Mouse (Mus musculus) heart, postnatal 0 days (tissue): ENCODE data around the gene Slc34a3. TPM values are rescaled to one million over a fixed set of nuclear protein-coding genes. Genes with fewer than 3 reads are reported as not detected.

ENCODE experiments used
- ATAC-seq: fragments of 200-750 bp; cut with Nextera tagmentation; 2 replicates; pipeline ENCODE4 v1.8.0; 2017; ENCODE audit warnings: low read depth, moderate number of reproducible peaks, moderate library complexity; ENCODE audit not compliant: insufficient read depth
- DNase-seq: peaks from one replicate; pipeline ENCODE4 v3.0.0-alpha.2; 2016; ENCODE audit warnings: low spot score
- H3K27ac ChIP-seq: fragments of 300-500 bp; sonication (generic); 2 replicates; pipeline ENCODE4 v1.5.1; 2014; ENCODE audit warnings: low read depth, mild to moderate bottlenecking
- H3K27me3 ChIP-seq: fragments of 300-500 bp; sonication (generic); 2 replicates; pipeline ENCODE4 v1.6.1; 2014; ENCODE audit warnings: low read length, mixed read lengths; ENCODE audit not compliant: control insufficient read depth, insufficient read depth
- H3K36me3 ChIP-seq: fragments of 300-500 bp; sonication (generic); replicated peaks from 2 replicates; pipeline ENCODE4 v1.6.1; 2014; ENCODE audit warnings: low read length, mixed read lengths; ENCODE audit not compliant: control insufficient read depth, insufficient read depth
- H3K4me1 ChIP-seq: fragments of 300-500 bp; sonication (generic); 2 replicates; pipeline ENCODE4 v1.6.1; 2014; ENCODE audit warnings: antibody characterized with exemption; ENCODE audit not compliant: control insufficient read depth, insufficient read depth
- H3K4me2 ChIP-seq: fragments of 300-500 bp; sonication (generic); 2 replicates; pipeline ENCODE4 v1.6.1; 2014; ENCODE audit warnings: low read depth, mild to moderate bottlenecking, low read length, moderate library complexity
- H3K4me3 ChIP-seq: fragments of 300-500 bp; sonication (generic); 2 replicates; pipeline ENCODE4 v1.5.1; 2014; ENCODE audit warnings: low read depth, low read length
- H3K9ac ChIP-seq: fragments of 300-500 bp; sonication (generic); replicated peaks from 2 replicates; pipeline ENCODE4 v1.6.1; 2014; ENCODE audit warnings: low read depth, low read length, mixed read lengths
- H3K9me3 ChIP-seq: fragments of 300-500 bp; sonication (generic); replicated peaks from 2 replicates; pipeline ENCODE4 v1.6.1; 2016; ENCODE audit warnings: low read length; ENCODE audit not compliant: control insufficient read depth
- CTCF ChIP-seq: IDR thresholded peaks from 2 replicates; pipeline ENCODE4 v1.5.1; 2016; ENCODE audit warnings: antibody characterized with exemption, control low read depth, low read depth
- EP300 ChIP-seq: IDR thresholded peaks from 2 replicates; pipeline ENCODE4 v1.6.1; 2016; ENCODE audit warnings: antibody characterized with exemption, low read depth
- whole genome bisulfite sequencing: fragments of 180-500 bp; shearing (Covaris S2); extraction: QIAGEN DNeasy Blood & Tissue Kit; methylation state at CpG from one replicate; pipeline ENCODE4 v1.1.7; 2014; 5-methylcytosine and 5-hydroxymethylcytosine counted together
- polyA plus RNA-seq: library from polyadenylated mRNA; unstranded; fragments of >200 nt; fragmentation: Nextera tagmentation; extraction: Ambion mirVana; gene quantifications from 2 replicates; pipeline ENCODE4 v1.2.1, GENCODE M21; 2015
- total RNA-seq: library from RNA; depleted of rRNA; stranded (reverse); fragments of >200 nt; gene quantifications from 2 replicates; pipeline ENCODE4 v1.2.3, GENCODE M21; 2014; ENCODE audit warnings: low replicate concordance

The Slc34a3 gene
- total and polyA plus RNA-seq, 2 experiments from 2014 or later: not detected

GRCm38 (mm10) chr2:25210686-25211085, 23.5 kb downstream of the Slc34a3 start:
- Histone ChIP-seq H3K4me3 (peak overlapping the region; percentile 84), H3K36me3 (peaks cover 32% of the 10 kb centered on the region), H3K9me3 (no peaks in the 10 kb centered on the region), H3K27me3 (no peaks in the 10 kb centered on the region), H3K9ac (peak overlapping the region; percentile 78), H3K4me2 (peak overlapping the region; percentile 87), H3K27ac (peak overlapping the region; percentile 85), H3K4me1 (peaks cover 10% of the 10 kb centered on the region)
- WGBS: under 1% methylated on average over 24 of the region's 24 CpGs
- TF ChIP-seq CTCF (no peak), EP300 (no peak)
- no peak for DNase-seq
- peak; percentile 14 for ATAC-seq

DNA sequence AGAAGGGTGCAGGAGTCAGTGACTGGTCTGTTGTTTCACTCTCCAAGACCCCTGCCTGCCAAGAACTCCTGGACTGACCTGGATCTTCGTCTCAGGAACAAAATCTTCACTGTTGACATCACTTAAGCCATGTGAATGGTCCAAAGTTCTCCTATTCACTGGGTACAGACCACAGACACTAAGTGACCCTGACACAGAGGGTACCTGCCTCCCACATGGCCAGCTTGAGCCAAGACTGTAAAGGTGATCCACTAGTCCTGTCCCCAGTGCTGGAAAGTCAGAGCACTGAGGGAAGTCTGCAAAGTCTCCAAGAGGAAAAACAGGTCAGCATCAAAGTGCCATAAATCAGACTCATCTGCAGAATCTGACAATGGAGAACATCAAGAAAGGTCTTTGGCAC, 26.6 kb downstream of the Slc34a3 start:
- WGBS: 75% methylated on average over 1 of the region's 1 CpGs
- peaks cover 10% of the 10 kb centered on the region for H3K4me1 ChIP-seq
- no peak for TF ChIP-seq CTCF
- TF ChIP-seq EP300: no peak
- ATAC-seq (no peak), DNase-seq (no peak)
- no peaks in the 10 kb centered on the region for H3K27me3 ChIP-seq
- H3K27ac ChIP-seq: no peak overlapping the region
- H3K9ac ChIP-seq: no peak overlapping the region
- no peak overlapping the region for H3K4me3 ChIP-seq
- H3K4me2 ChIP-seq: no peak overlapping the region
- H3K36me3 ChIP-seq: peaks cover 62% of the 10 kb centered on the region
- no peaks in the 10 kb centered on the region for H3K9me3 ChIP-seq

- Histone ChIP-seq H3K4me3 (no peak overlapping the region), H3K9me3 (no peaks in the 10 kb centered on the region), H3K9ac (no peak overlapping the region), H3K27ac (no peak overlapping the region), H3K36me3 (peaks cover 94% of the 10 kb centered on the region), H3K4me2 (no peak overlapping the region), H3K27me3 (no peaks in the 10 kb centered on the region), H3K4me1 (no peaks in the 10 kb centered on the region)
- WGBS: 55% methylated on average over 4 of the region's 4 CpGs
- TF ChIP-seq EP300 (no peak), CTCF (peak; percentile 35)
- ATAC-seq (peak; percentile 25; the same call in 1 of the 2 replicates), DNase-seq (no peak)
These were observed 30.4 kb downstream of the Slc34a3 start for GRCm38 (mm10) chr2:25203631-25204214.

DNA sequence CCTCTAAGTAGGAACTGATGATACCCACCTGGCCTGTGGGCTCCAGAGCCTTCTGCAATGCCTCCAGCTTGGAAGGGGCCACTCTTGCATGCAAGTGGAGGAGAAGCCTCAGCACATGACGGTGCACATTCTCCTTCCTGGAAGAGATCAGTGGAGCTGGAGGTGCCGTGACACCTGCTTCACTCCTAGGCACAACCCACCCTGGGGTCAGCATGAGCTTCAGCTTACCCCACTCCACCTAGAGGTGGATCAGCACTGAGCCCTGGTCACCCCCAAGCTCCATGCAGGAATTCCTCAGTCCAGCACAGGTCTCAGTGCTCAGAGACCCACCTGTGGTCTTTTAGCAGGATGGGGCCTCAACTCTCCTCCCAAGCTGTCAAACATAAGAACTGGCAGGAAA, 33.5 kb downstream of the Slc34a3 start:
- TF ChIP-seq EP300: no peak
- no peak for TF ChIP-seq CTCF
- no peak for DNase-seq
- ATAC-seq: no peak
- no peaks in the 10 kb centered on the region for H3K4me1 ChIP-seq
- H3K27me3 ChIP-seq: peaks cover 3% of the 10 kb centered on the region; the same call in 1 of the 2 replicates
- H3K4me2 ChIP-seq: no peak overlapping the region
- no peaks in the 10 kb centered on the region for H3K9me3 ChIP-seq
- no peak overlapping the region for H3K27ac ChIP-seq
- no peak overlapping the region for H3K9ac ChIP-seq
- H3K4me3 ChIP-seq: no peak overlapping the region
- 81% methylated on average over 2 of the region's 2 CpGs for WGBS
- H3K36me3 ChIP-seq: peaks cover 66% of the 10 kb centered on the region

GRCm38 (mm10) chr2:25197946-25198345, 36.2 kb downstream of the Slc34a3 start:
- TF ChIP-seq CTCF: no peak
- TF ChIP-seq EP300: no peak
- ATAC-seq: no peak
- H3K9ac ChIP-seq: 0 out of 2 replicates have a peak overlapping the region, but pooled peaks have one; percentile 22
- H3K27ac ChIP-seq: peak overlapping the region; percentile 82
- no peak overlapping the region for H3K4me3 ChIP-seq
- no peak for DNase-seq
- no peak overlapping the region for H3K4me2 ChIP-seq
- H3K9me3 ChIP-seq: no peaks in the 10 kb centered on the region
- H3K27me3 ChIP-seq: peaks cover 5% of the 10 kb centered on the region; the same call in 1 of the 2 replicates
- peaks cover 40% of the 10 kb centered on the region for H3K36me3 ChIP-seq
- H3K4me1 ChIP-seq: no peaks in the 10 kb centered on the region

GRCm38 (mm10) chr2:25197191-25197590, 37.0 kb downstream of the Slc34a3 start:
- H3K27me3 ChIP-seq: peaks cover 5% of the 10 kb centered on the region; the same call in 1 of the 2 replicates
- H3K4me1 ChIP-seq: no peaks in the 10 kb centered on the region
- no peak overlapping the region for H3K4me3 ChIP-seq
- peaks cover 33% of the 10 kb centered on the region for H3K36me3 ChIP-seq
- peak overlapping the region; percentile 82 for H3K27ac ChIP-seq
- peak overlapping the region; percentile 63; the same call in 1 of the 2 replicates for H3K4me2 ChIP-seq
- TF ChIP-seq CTCF (no peak), EP300 (no peak)
- DNase-seq (no peak), ATAC-seq (no peak)
- 13% methylated on average over 2 of the region's 2 CpGs for WGBS
- H3K9ac ChIP-seq: 0 out of 2 replicates have a peak overlapping the region, but pooled peaks have one; percentile 22
- no peaks in the 10 kb centered on the region for H3K9me3 ChIP-seq
